Mouse (Mus musculus): ENCODE measurements at regions not wholly inside any gene's neighbourhood (a gene's known extent, or its start where the extent isn't known, plus 50 kb on each side); places are given as distances from the start of the nearest gene placed in this dataset.

DNA sequence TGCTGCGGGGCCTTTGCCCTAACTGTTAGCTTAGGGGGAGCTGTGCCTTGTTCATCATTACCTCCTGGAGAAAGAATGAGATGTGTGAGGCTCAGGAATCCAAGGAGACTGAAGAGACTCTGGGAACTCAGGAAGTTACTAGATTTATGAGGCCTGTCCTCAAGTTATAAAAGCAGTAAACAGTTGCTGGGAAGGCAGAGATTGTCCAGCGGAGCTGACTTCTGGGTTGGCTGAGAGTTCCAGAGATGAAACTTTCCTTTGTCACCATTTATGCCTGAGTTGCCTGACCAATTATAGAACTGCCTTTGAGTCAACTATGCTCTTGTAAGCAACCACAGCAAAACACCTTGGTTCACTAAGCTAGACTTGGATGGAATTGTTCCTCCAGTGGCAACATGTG lies 282.1 kb upstream of the Gli3 start:
- 68% methylated on average over 2 of the region's 2 CpGs for WGBS
- no peak for ATAC-seq (replicated peaks; ENCODE audit: extremely low read depth, insufficient read depth, low FRiP score)
- no peaks in the 10 kb centered on the region for H3K36me3 ChIP-seq (ENCODE audit: control insufficient read depth, insufficient read depth)
- H3K9me3 ChIP-seq (replicated peaks; ENCODE audit: control insufficient read depth, low read length), result no peaks in the 10 kb centered on the region
- no peak overlapping the region for H3K4me2 ChIP-seq (ENCODE audit: low read depth, low read length)
- H3K4me3 ChIP-seq (ENCODE audit: low read length), result no peak overlapping the region
- H3K9ac ChIP-seq (ENCODE audit: low read length), result no peak overlapping the region
- no peak overlapping the region for H3K27ac ChIP-seq (ENCODE audit: low read length)
- no peaks in the 10 kb centered on the region for H3K4me1 ChIP-seq (ENCODE audit: control insufficient read depth, insufficient read depth, low read length)
- H3K27me3 ChIP-seq (ENCODE audit: control insufficient read depth, insufficient read depth, low read length), result no peaks in the 10 kb centered on the region

GRCm38 (mm10) chr13:15211635-15212352 lies 251.2 kb upstream of the Gli3 start:
- no peaks in the 10 kb centered on the region for H3K9me3 ChIP-seq (replicated peaks; ENCODE audit: control insufficient read depth, low read length)
- ATAC-seq (replicated peaks; ENCODE audit: extremely low read depth, insufficient read depth, low FRiP score), result no peak
- H3K9ac ChIP-seq (ENCODE audit: low read length), result no peak overlapping the region
- 70% methylated on average over 7 of the region's 7 CpGs for WGBS
- no peak overlapping the region for H3K4me3 ChIP-seq (ENCODE audit: low read length)
- H3K27ac ChIP-seq (ENCODE audit: low read length), result no peak overlapping the region
- no peaks in the 10 kb centered on the region for H3K4me1 ChIP-seq (ENCODE audit: control insufficient read depth, insufficient read depth, low read length)
- no peaks in the 10 kb centered on the region for H3K36me3 ChIP-seq (ENCODE audit: control insufficient read depth, insufficient read depth)
- no peaks in the 10 kb centered on the region for H3K27me3 ChIP-seq (ENCODE audit: control insufficient read depth, insufficient read depth, low read length)
- no peak overlapping the region for H3K4me2 ChIP-seq (ENCODE audit: low read depth, low read length)

DNA sequence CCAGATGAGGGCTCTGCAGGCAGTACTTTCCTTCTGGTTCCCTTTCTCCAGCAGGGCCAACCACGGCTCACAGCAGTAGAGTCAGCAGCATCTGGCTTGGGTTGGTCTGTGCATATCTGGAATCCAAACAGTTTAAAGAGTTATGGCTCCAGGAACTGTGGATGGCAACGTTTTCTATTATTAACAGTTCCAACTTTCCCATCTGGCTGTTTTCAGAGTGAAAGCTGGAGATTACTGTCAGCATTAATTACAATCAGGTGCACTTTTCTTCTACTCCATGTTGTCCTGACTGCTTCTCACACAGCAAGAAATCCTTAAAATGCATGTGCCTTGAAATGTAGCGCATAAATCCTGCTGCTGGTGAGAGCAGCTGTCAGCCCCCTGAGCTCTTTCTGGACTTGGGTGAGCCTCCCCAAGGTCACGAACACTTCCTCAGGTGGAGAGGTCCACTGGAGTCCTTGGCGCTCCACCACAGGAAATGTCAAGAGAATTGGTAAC lies 250.6 kb upstream of the Gli3 start:
- Histone ChIP-seq H3K4me1 (ENCODE audit: control insufficient read depth, insufficient read depth, low read length) (no peaks in the 10 kb centered on the region), H3K9me3 (replicated peaks; ENCODE audit: control insufficient read depth, low read length) (no peaks in the 10 kb centered on the region), H3K36me3 (ENCODE audit: control insufficient read depth, insufficient read depth) (no peaks in the 10 kb centered on the region), H3K4me3 (ENCODE audit: low read length) (no peak overlapping the region), H3K9ac (ENCODE audit: low read length) (no peak overlapping the region), H3K27me3 (ENCODE audit: control insufficient read depth, insufficient read depth, low read length) (no peaks in the 10 kb centered on the region), H3K27ac (ENCODE audit: low read length) (no peak overlapping the region), H3K4me2 (ENCODE audit: low read depth, low read length) (no peak overlapping the region)
- ATAC-seq (replicated peaks; ENCODE audit: extremely low read depth, insufficient read depth, low FRiP score), result no peak
- WGBS, result 53% methylated on average over 5 of the region's 5 CpGs

GRCm38 (mm10) chr13:15221322-15221721 lies 241.7 kb upstream of the Gli3 start:
- ATAC-seq (replicated peaks; ENCODE audit: extremely low read depth, insufficient read depth, low FRiP score), result no peak
- Histone ChIP-seq H3K9ac (ENCODE audit: low read length) (no peak overlapping the region), H3K9me3 (replicated peaks; ENCODE audit: control insufficient read depth, low read length) (no peaks in the 10 kb centered on the region), H3K27ac (ENCODE audit: low read length) (no peak overlapping the region), H3K36me3 (ENCODE audit: control insufficient read depth, insufficient read depth) (no peaks in the 10 kb centered on the region), H3K4me1 (ENCODE audit: control insufficient read depth, insufficient read depth, low read length) (no peaks in the 10 kb centered on the region), H3K4me2 (ENCODE audit: low read depth, low read length) (no peak overlapping the region), H3K27me3 (ENCODE audit: control insufficient read depth, insufficient read depth, low read length) (no peaks in the 10 kb centered on the region), H3K4me3 (ENCODE audit: low read length) (no peak overlapping the region)
- WGBS, result 56% methylated on average over 3 of the region's 3 CpGs

DNA sequence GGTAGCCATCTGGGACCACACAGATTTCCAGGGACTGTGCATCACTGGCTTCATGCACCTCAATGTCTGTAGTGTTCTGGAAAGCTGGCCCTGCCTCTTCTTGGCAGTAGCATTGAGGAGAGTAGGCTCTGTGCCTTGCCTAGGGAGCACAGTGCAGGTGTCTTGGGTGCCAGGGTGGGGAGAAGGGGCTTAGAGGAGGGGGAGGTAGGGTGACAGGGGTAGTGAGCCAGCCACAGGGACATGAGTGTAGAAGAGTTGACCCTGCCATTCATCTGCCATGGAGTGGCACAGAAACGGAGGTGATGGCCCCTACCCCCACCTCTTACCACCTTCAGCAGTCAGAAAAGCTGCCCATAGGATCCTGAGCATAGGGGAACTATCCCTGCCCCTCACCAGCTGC lies 235.4 kb upstream of the Gli3 start:
- Histone ChIP-seq H3K27me3 (ENCODE audit: control insufficient read depth, insufficient read depth, low read length) (no peaks in the 10 kb centered on the region), H3K4me1 (ENCODE audit: control insufficient read depth, insufficient read depth, low read length) (no peaks in the 10 kb centered on the region), H3K36me3 (ENCODE audit: control insufficient read depth, insufficient read depth) (no peaks in the 10 kb centered on the region), H3K4me3 (ENCODE audit: low read length) (no peak overlapping the region), H3K9me3 (replicated peaks; ENCODE audit: control insufficient read depth, low read length) (no peaks in the 10 kb centered on the region), H3K27ac (ENCODE audit: low read length) (no peak overlapping the region), H3K9ac (ENCODE audit: low read length) (no peak overlapping the region), H3K4me2 (ENCODE audit: low read depth, low read length) (no peak overlapping the region)
- ATAC-seq (replicated peaks; ENCODE audit: extremely low read depth, insufficient read depth, low FRiP score), result no peak
- WGBS, result 50% methylated on average over 1 of the region's 1 CpGs
